Mouse (Mus musculus) B cell, adult 2 months (primary cell): Measurements from ENCODE around the gene Rnf181.
A peak's percentile ranks its signal among the peaks of the same experiment; 100 is the strongest.

ENCODE experiments used
- DNase-seq, 2 experiments: peaks; one replicate each; pipeline ENCODE4 v3.0.0; 2022

Gene Rnf181

DNA sequence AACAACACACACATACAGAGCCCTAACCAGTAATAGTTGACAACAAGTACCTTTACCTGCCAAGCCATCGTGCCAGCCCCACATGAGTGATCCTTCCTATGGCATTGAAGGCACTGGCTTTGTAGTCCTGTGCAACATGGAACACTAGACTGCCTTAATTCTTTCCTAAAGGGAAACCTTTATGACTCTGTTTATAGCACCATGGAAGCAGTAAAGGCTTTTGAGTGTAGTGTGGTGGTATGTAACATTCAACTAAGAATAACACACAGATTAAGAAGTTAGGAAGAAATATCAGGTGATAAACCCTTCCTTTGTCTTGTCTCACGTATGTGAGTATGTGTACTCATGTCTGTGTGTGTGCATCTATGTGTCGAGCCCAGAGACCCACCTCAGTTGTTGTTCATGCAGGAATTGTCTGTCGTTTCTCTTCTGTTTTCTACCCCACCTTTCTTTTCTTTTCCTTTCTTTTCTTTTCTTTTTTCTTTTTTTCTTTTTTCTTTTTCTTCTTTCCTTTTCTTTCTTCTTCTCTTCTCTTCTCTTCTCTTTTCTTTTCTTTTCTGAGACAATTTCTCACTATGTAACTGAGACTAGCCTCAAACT, at the start of gene Rnf181:
Gene Rnf181, minus strand, starts transcription at position 113 of the 600 bp plus-strand sequence.
- no peak for DNase-seq

DNA sequence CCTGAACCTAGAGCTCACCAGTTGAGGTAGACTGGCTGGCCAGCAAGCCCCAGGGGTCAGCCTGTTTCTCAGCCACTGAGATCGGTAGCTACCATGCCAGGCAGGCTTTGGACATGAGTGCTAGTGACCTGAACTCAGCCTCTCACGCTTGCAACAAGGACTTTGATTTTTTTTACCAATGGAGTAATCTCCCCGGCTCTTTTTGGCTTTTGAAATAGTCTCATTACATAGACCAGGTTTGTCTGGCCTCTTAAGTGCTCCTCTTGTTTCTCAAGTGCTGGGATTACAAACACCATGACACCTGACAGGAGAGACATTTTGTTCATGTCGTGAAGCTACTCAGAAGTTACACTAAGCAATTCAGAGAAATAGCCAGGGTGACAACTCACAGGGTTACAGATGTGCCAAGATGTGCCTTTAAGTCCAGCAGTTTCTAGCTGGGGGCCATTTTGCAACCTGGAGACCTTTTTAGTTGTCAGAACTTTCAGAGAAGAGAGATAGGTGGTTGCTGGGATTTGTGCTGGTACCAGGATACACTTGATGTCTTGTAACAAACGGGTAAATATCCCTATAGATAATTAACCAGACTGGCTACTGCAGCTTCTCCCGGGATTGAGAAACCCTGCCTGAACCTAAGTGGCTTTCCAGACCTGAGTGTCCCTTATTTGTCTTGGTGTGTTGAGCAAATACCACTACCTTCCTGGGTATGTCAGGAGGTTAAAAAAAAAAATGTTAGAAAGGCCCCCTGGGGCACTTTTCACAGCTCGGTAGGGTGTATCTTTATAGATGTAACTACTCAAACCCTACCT, 49.4 kb upstream of the Rnf181 start:
- no peak for DNase-seq

DNA sequence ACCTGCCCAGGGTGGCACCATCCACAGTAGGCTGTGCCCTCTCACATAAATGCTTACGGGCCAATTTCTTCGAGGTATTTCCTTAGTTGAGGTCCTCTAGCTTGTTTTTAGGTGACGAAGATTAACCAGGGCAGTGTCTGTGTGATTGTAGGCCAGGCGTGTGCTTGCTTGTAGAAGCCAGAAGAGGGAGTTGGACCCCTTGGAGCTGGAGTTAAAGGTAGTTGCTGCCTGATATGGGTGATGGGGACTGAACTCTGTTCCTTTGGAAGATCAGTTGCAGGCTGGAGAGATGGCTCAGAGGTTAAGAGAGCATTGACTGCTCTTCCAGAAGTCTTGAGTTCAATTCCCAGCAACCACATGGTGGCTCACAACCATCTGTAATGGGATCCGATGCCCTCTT, 48.4 kb upstream of the Rnf181 start:
- no peak for DNase-seq

DNA sequence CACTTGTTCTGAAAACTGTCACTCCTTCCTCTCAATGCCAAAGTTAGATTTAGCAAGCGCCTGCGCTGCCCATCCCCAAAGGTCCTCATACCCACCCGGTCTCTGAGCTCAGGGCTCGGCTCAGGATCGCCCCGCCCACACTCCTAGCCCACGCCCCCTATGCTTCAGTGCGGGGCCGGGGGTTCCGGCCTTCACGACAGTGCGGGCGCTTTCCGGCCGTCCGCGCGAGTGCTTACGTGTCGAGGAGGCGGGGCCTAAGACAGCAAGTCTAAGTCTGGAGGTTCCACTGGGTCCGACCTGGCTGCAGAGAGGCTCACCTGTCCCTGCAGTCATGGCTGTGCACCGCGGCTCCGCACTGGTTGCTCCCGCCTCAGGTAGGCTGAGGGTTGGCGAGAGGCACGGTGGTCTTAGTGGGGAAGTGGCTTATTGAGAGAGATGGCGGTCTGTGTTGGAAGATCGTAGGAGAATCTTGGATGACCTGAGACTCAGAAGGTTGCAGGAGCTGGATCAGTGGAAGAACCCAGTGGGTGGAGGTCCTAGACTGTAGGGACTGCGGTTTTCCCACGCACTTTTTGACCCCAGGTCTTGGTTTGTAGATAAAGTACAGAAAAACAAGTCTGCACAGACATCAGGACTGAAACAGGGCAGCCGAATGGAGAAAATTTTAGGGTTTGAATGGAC, 47.5 kb upstream of the Rnf181 start, which contains the start of gene Ggcx:
Gene Ggcx, plus strand, starts transcription at position 233 of the 681 bp plus-strand sequence.
- DNase-seq = peak; percentile 96

DNA sequence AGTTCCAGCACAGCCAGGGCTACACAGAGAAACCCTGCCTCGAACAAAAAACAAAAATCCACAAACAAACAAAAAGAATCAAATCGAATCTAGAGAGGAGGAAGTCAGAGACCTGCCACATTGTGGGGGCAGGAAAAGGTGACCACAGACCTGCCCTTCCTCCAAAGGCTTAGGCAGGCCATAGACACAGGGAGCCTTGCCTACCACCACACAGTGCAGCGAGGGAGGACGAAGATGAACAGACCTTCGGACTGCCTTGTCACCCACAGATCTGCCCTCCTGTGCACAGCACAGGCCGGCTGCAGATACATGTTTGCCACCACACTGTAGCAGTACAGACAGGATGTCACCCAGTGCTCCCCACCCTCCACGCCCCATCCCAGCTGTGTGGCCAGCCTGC, 43.8 kb upstream of the Rnf181 start:
- peak in 1 of 2 experiments; percentile 18 for DNase-seq

DNA sequence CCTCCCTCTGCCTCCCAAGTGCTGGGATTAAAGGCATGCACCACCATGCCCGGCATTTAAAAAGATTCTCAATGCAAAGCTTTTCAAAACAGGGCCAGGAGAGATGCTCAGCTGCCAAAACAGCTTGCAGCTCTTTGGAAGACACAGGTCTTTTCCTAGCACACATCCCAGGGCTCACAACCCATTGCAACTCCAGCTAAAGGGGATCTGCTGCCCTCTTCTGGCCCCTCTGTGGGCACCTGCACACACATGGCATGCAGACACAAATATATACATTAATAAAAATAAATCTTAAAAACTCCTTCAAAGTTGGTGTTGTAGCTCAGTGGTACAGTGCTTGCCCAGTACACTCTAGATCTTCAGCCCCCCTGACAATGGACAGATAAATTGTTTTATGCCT, 43.2 kb upstream of the Rnf181 start:
- DNase-seq = peak in 1 of 2 experiments; percentile 22

DNA sequence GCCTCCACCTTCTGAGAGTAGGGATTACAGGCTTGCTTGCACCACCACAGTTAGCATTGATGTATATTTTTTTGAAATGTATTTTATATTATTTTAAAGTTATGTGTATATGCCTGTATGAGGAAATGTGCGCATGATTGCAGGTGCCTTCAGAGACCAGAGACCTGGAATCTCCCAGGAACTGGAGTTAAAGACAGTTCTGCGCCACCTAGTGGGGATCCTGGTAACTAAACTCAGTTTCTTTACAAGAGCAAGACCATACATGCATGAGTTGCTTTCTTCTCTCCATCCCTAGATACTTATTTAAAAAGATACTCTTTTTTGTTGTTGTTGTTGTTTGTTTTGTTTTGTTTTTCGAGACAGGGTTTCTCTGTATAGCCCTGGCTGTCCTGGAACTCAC, 42.8 kb upstream of the Rnf181 start:
- DNase-seq = peak; percentile 72 to 79

DNA sequence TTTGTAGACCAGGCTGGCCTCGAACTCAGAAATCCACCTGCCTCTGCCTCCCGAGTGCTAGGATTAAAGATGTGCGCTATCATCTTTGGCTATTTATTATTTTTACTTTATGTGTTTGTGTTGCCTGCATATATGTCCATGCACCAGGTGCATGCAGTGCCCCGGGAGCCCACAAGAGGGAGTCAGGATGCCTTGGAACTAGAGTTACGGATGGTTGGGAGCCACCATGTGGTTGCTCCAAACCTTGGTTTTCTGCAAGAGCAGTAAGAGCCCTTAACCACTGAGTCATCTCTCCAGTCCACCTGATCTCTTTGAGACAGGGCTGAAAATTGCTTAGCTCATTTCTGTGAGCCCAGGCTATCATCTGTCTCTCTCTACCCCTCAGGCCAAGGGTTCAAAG, 40.4 kb upstream of the Rnf181 start:
- peak; percentile 87 to 91 for DNase-seq

DNA sequence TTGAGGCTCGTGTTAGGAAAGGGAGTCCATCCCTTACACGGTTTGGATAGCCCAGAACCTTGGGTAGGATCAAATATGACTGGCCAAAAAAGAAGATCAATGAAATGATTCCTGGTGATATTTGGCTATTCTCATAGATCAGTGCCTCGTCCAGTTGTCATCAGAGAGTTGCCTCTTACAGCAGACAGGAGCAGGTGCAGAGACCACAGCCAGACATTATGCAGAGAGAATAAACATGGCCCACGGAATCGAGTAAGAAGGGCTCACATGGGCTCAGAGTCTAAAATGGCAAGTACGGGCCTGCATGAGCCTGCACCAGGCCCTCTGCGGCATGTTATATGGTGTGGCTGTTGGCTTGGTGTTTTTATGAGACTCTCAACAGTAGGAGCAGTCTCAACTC, 38.6 kb upstream of the Rnf181 start:
- no peak for DNase-seq

DNA sequence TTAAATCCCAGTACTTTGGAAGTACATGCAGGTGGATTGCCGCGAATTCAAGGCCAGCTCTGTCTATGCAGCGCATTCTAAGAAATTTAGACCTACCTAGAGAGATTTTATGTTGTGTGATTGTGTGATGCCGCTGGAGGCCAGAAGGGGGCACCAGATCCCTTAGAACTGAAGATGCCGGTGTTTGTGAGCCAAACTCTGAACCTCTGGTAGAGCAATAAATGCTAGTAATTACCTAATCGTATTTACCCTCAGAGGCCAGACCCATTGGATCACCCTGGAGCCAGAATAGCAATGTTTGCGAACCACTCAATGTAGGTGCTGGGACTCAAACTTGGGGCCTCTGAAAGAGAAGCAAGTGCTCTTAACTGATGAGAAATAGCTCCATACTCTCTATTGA, 35.1 kb upstream of the Rnf181 start:
- peak; percentile 88 to 92 for DNase-seq

DNA sequence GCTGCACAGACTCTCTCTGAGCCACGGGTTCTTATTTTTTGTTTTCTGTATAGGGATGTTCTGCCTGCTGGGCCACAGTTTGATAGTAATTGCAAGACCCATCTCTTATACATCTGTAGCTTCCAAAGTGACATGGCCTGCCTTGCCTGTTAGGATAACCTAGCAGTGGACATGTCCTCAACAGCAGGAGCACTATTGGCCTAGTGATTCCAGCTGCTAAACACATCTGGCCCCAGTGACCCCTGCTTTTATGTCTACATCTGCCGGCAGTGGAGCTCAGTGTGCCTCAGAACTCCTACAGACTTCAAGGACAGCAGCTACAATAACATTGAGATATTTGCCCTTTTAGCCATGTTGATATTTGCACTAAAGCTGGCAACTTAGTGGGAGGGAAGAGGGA, 33.2 kb upstream of the Rnf181 start:
- DNase-seq = no peak

DNA sequence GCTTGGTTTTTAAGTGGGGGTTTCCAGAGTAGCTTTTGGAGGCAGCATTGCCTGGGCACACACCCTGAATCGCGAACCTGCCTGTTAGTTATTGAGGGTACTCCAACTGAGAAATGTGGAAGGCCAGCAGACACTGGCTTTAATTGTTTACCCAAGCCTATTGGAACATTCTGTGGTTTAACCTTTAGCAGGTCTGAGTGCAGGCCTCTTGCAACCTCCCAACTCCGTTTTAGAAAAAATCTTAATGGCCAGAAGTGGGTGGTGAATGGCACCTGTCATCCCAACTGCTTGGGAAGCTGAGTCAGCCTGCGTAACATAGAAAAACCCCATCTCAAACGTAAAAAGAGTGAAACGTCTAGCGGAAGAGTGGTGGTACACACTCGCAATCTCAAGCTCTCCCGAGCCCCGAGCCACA, 30.1 kb upstream of the Rnf181 start:
- no peak for DNase-seq

DNA sequence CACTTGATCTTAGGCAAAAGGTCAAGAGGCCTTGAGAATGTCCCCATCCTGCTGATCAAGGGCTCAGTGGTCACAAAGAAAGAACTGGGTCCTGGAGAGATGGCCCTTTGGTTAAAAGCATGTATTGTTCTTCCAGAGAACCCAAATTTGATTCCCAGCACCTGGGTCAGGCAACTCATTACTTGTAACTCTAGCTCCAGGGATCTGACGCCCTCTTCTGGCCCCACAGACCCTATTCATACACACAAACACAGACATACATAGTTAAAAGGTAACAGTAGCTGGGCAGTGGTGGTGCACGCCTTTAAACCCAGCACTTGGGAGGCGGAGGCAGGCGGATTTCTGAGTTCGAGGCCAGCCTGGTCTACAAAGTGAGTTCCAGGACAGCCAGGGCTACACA, 25.6 kb upstream of the Rnf181 start:
- no peak for DNase-seq

DNA sequence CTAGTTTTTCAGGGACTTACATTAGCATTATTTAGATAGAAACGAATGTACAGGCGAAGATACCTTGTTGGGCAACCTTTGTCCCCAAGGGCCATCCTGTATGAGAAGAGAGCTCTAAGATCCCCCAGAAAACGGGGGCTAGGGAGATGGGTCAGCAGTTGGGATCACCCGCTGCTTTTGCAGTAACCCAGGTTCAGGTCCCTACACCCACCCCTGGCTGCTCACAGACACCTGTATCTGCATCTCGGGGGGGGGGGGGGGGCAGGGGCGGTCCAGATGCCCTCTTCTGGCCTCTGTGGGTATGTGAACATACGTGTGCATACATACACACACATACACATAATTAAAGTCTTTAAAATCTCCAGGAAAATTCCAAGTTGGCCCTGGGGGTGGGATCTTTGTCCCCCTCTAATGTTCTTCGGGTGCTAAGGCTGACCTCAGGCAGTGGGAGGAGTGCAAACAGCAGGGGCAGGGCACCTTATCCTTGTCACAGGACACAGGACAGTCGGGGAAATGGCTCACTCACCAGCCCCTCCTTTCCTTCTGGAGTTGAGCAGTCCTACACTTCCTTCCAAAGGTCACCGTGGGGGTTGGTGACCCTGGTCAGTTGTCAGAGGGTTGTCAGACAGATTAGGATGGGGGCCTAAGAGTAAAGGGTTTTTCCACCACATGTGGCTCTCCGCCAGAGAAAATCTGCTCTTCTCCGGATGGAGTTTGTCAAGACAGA, 24.2 kb upstream of the Rnf181 start:
- peak; percentile 46 to 55 for DNase-seq

DNA sequence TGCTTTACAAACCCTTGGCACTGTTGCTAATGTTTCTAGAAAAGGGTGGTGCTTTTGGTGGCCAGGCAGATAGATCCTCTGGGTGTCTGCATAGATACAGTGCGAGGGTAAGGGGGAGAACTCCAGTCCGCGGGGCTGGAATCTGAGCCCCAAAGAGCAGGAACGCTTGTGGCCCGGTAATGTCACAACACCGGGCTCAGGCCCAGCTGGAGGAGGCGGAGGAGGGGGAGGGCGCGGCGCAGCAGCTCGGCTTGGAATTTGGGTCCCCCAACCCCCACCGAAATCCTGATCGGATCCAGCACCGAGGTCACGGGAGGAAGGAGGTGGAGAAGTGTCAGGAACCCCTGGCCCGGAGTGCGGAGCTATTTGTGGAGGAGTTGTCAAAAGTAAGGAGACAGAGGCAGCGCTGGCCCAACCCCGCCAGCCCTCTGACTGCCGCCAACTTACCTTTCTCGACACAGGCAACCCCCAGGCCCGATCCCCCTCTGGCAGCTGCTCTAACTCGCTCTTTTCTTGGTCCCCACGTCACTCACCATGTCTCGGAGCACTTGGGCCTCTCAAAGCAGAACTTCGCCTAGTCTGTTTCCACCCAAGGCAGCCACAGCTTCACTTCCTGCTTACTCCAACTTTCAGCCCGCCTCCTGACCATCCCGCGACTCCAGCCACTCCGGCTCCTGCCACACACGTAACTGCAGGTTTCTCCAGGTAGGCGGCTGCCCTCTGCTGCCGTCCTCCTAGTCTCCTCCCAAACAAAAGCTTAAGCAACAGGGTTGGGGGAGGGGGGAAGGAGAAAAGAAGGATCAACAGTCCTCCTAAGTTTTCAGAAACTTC, 23.4 kb upstream of the Rnf181 start, which contains the start of gene Vamp8:
Gene Vamp8, minus strand, starts transcription at position 763 of the 831 bp plus-strand sequence.
- peak; percentile 74 to 76 for DNase-seq

DNA sequence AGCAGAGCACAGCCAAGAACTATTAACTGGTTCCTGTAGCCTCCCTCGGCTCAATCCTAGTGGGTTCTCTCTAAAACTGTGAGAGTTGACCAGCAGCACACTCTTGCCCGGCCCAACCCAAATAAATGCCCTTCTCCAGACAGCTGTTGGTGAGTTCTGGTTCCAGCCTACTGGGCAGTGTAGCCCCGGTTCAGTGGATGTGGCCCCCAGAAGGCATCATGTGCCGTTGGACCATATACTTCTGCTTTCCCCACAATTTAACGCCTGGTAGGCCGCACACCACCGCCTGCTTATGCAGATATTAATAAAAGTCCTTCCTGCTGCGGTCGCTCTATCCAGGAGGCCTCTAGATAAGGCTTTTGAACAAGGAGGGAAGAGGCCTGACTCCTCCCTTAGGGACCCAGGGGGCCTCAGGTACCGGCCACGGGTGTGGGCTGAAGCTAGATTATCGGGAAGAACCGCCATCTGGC, 22.8 kb upstream of the Rnf181 start:
- peak in 1 of 2 experiments; percentile 77 for DNase-seq

DNA sequence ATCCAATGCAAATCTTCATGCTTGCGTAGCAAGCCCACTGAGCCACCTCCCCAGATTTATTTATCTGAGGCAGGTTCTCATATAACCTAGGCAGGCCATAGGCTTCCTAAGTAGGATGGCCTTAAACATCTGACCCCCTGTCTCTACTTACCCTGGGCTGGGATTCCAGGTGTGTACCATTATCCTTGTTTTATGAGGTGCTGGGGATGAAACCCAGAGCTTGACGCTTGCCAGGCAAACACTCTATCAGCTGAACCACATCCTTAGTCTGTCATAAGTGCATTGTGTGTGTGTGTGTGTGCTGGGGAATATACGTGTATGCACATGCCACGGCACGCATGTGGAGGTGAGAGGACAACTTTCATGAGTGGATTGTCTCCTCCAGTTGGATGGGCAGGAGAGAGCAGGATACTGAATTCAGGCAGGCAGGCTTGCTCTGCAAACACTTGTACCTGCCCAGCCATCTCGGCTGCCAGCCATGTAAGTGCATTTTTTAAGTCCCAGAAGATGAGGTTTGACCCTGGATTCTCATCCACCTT, 22.1 kb upstream of the Rnf181 start:
- DNase-seq = no peak

DNA sequence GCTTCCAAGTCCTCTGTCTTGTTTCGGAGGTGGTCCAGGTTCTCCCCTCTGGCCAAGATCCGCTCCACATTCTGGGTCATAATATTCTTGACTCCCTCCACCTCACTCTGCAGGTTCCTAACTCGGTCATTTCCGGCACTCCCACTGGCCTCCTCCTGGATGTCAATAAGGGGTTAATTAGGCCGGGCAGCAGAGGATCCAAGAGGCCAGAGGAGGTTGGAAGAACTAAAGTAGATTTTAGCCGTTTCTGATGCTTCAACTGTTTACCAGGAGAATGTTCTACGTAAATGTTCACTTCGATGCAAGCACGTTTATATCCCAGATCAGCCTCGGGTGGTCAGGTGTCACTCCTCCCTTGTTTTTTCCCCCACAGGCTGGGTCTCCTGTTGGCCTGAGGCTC, 21.5 kb upstream of the Rnf181 start:
- DNase-seq = no peak

DNA sequence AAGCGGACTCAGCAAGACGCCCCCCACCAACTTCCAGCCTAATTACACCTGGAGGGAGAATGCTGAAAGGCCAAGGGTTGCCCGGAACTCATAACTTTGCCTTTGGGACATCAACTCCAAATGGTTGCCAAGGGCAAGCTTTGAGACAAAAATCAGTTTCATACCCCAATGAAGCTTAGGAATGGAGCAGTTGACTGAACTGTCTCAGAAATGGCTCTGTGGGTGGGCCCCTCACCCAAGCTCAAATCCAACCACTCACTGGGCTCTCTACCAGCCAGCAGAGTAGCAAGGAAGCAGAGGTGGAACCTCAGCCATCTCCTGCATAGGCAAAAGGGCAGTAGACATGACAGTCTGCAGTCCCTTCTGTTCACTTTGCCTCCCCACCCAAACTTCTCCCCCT, 21.1 kb upstream of the Rnf181 start:
- DNase-seq = no peak

DNA sequence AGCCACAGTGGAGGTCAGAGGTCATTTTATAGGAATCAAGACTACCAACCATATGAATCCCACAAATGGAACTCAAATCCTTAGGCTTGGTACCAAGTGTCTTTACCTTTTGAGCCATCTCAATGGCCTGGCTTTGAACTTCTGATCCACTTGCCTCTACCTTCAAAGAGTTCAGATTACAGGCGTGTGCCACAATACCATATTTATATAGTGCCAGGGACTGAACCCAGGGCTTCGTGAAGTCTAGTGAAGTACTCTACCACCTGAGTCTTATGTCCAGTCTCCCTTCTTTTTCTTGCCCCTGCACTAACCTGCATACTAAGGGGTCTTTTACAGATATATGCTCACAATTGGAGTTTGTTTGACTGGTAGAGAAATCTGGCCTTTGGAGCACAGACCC, 19.8 kb upstream of the Rnf181 start:
- no peak for DNase-seq

DNA sequence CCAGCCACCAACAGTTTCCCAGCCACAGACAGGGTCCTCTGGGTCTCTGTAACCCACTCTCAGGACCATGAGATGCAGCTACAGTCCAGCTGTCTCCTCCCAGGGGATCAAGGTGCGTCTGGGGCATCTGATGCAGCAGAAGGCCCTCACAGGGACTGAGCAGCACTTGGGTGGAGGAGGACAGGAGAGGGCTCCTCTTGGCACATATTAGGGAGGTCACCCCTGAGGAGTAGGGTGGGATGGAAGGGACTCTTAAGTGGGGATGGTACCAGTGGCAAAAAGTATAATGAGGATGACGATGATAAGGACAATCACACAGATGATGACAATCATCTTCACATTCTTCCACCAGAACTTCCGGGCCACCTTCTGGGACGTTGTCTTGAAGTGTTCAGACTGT, 18.5 kb upstream of the Rnf181 start:
- DNase-seq = no peak

DNA sequence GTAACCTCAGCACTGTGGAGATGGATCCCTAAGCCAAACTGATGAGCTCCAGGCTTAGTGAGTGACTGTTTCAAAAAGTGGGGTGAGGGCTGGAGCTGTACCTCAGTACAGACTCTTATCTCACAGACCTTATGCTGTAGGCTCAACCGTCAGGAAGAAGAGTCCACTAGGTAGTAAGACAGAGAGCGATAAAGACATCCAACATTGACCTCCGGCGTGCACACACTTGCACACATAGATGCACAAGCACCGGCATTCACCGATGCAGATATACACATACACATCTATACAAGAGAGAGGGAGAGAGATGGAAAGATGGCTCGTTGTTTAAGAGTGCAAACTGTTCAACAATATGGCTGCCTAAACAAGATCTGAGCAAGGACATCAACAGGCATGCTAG, 17.2 kb upstream of the Rnf181 start:
- DNase-seq = no peak
